Mouse (Mus musculus): ENCODE measurements around the gene Ggps1. TPM values are rescaled to one million over a fixed set of nuclear protein-coding genes. Genes with fewer than 3 reads are reported as not detected.
A peak's percentile ranks its signal among the peaks of the same experiment; 100 is the strongest.
"Not testable (repeated sequence)": the region's sequence is repeated elsewhere in the genome, so short reads cannot be mapped to it uniquely, and the experiment has no call there.

The Ggps1 gene
- polyA plus RNA-seq, 1 experiment from 2014 or later, result 32.2 TPM

DNA sequence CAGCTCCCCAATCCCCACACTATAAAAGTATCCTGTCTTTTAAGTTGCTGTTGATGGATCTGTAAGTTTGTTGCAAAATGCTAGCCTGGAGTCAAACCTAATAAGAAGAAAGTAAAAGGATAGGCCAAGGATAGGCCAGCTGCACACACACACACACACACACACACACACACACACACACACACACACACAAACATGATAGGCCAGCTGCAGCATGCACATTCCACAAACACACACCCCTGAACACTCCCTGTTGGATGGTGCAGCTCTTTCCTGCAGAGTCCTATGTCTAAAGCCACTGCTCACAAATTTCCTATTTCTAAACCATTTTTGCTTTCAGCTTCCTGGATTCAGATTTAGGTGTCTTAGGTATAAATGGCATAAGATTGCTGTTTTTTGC is 19.4 kb downstream of the Ggps1 start:
- ATAC-seq, result no peak
- TF ChIP-seq CTCF (IDR thresholded peaks at IDR 0.05; ENCODE audit: low read depth), result no peak
- Histone ChIP-seq H3K9ac (ENCODE audit: low read depth, low read length) (no peak overlapping the region), H3K36me3 (ENCODE audit: control insufficient read depth, insufficient read depth) (peaks cover 11% of the 10 kb centered on the region), H3K4me1 (replicated peaks; ENCODE audit: control insufficient read depth, insufficient read depth, low read length) (no peaks in the 10 kb centered on the region), H3K4me3 (ENCODE audit: low read depth, low read length) (no peak overlapping the region), H3K9me3 (ENCODE audit: control insufficient read depth) (no peaks in the 10 kb centered on the region), H3K27ac (ENCODE audit: low read depth, low read length) (no peak overlapping the region), H3K4me2 (replicated peaks; ENCODE audit: low read depth) (no peak overlapping the region), H3K27me3 (replicated peaks; ENCODE audit: control insufficient read depth, insufficient read depth, low read length) (no peaks in the 10 kb centered on the region)

- no peaks in the 10 kb centered on the region for H3K9me3 ChIP-seq (ENCODE audit: control insufficient read depth)
- no peaks in the 10 kb centered on the region for H3K27me3 ChIP-seq (replicated peaks; ENCODE audit: control insufficient read depth, insufficient read depth, low read length)
- peak; percentile 53 for ATAC-seq
- WGBS, result 6% methylated on average over 5 of the region's 5 CpGs
- no peaks in the 10 kb centered on the region for H3K36me3 ChIP-seq (ENCODE audit: control insufficient read depth, insufficient read depth)
- H3K9ac ChIP-seq (ENCODE audit: low read depth, low read length), result peak overlapping the region; percentile 59; the same call in 1 of the 2 replicates
- H3K4me3 ChIP-seq (ENCODE audit: low read depth, low read length), result peak overlapping the region; percentile 55
- peak overlapping the region; percentile 90 for H3K4me2 ChIP-seq (replicated peaks; ENCODE audit: low read depth)
- no peaks in the 10 kb centered on the region for H3K4me1 ChIP-seq (replicated peaks; ENCODE audit: control insufficient read depth, insufficient read depth, low read length)
- H3K27ac ChIP-seq (ENCODE audit: low read depth, low read length), result peak overlapping the region; percentile 92; the same call in 1 of the 2 replicates
- no peak for TF ChIP-seq CTCF (IDR thresholded peaks at IDR 0.05; ENCODE audit: low read depth)
Observed at GRCm38 (mm10) chr13:14040186-14040585, 23.1 kb downstream of the Ggps1 start.

DNA sequence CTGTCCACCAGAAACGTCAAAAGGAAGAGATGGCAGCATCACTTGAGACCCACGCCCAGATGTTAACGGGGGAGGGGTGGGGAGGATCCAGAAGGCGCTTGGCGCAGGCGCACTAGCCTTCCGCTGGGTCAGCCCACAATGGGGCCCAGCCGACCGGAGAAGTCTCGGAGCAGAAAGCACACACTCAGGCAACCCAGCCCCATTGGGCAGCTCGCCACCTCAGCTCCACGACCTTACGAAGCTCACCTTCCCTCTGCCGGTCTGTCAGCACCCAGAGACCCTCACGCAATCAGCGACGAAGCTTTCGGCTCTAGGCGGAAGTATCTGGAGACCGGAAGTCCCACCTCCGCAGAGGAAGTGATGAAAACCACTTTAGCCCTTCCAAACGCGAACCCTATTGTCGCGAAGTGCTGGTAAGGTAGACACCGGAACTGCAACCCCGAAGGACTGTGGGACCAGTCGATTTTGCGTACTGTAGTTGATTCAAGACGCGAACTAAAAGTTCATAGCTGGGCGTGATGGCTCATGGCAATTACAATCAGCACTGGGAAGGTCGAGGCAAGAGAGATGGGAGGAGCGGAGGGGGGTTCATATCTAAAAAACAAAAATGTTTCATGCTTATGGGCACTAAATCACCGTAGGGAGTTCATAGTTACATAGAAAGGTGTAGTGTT is 23.9 kb downstream of the Ggps1 start, which contains the start of gene Tbce:
Tbce (minus strand) TSS at position 347 of the 674 bp plus-strand sequence.
- peak within 1 kb of the TSS; percentile 55 for H3K4me3 ChIP-seq (ENCODE audit: low read depth, low read length)
- H3K9ac ChIP-seq (ENCODE audit: low read depth, low read length), result peak within 1 kb of the TSS; percentile 59
- H3K36me3 ChIP-seq (ENCODE audit: control insufficient read depth, insufficient read depth), result no peaks in the 10 kb centered on the region
- no peaks in the 10 kb centered on the region for H3K27me3 ChIP-seq (replicated peaks; ENCODE audit: control insufficient read depth, insufficient read depth, low read length)
- WGBS, result under 1% methylated on average over 35 of the region's 35 CpGs
- peak; percentile 94 for ATAC-seq
- peak within 1 kb of the TSS; percentile 92 for H3K27ac ChIP-seq (ENCODE audit: low read depth, low read length)
- H3K4me2 ChIP-seq (replicated peaks; ENCODE audit: low read depth), result peak within 1 kb of the TSS; percentile 90
- no peaks in the 10 kb centered on the region for H3K9me3 ChIP-seq (ENCODE audit: control insufficient read depth)
- no peaks in the 10 kb centered on the region for H3K4me1 ChIP-seq (replicated peaks; ENCODE audit: control insufficient read depth, insufficient read depth, low read length)
- peak; percentile 14; the same call in 1 of the 2 replicates for TF ChIP-seq CTCF (IDR thresholded peaks at IDR 0.05; ENCODE audit: low read depth)

DNA sequence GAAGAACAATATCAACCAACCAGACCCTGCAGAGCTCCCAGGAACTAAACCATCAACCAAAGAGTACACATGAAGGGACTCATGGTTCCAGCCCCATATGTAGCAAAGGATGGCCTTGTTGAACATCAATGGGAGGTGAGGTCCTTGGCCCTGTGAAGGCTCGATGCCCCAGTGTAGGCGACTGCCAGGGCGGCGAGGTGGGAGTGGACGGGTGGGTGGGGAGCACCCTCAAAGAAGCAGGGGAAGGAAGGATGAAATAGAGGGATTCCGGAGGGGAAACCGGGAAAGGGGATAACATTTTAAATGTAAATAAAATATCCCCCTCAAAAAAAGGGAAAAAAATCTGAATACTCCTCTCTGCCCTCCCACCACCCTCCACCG is 24.4 kb downstream of the Ggps1 start:
- Histone ChIP-seq H3K27me3 (replicated peaks; ENCODE audit: control insufficient read depth, insufficient read depth, low read length) (no peaks in the 10 kb centered on the region), H3K4me1 (replicated peaks; ENCODE audit: control insufficient read depth, insufficient read depth, low read length) (no peaks in the 10 kb centered on the region; the same call in 1 of the 2 replicates), H3K9me3 (ENCODE audit: control insufficient read depth) (no peaks in the 10 kb centered on the region), H3K36me3 (ENCODE audit: control insufficient read depth, insufficient read depth) (no peaks in the 10 kb centered on the region), H3K4me2 (replicated peaks; ENCODE audit: low read depth) (peak overlapping the region; percentile 90), H3K27ac (ENCODE audit: low read depth, low read length) (peak overlapping the region; percentile 92), H3K9ac (ENCODE audit: low read depth, low read length) (peak overlapping the region; percentile 59), H3K4me3 (ENCODE audit: low read depth, low read length) (peak overlapping the region; percentile 55)
- no peak; the same call in 1 of the 2 replicates for ATAC-seq
- WGBS, result 3% methylated on average over 8 of the region's 8 CpGs
- no peak for TF ChIP-seq CTCF (IDR thresholded peaks at IDR 0.05; ENCODE audit: low read depth)

GRCm38 (mm10) chr13:14035875-14036630 is 27.2 kb downstream of the Ggps1 start:
- 91% methylated on average over 11 of the region's 11 CpGs for WGBS
- Histone ChIP-seq H3K9ac (ENCODE audit: low read depth, low read length) (no peak overlapping the region), H3K27ac (ENCODE audit: low read depth, low read length) (no peak overlapping the region), H3K36me3 (ENCODE audit: control insufficient read depth, insufficient read depth) (no peaks in the 10 kb centered on the region), H3K4me1 (replicated peaks; ENCODE audit: control insufficient read depth, insufficient read depth, low read length) (no peaks in the 10 kb centered on the region; the same call in 1 of the 2 replicates), H3K4me2 (replicated peaks; ENCODE audit: low read depth) (no peak overlapping the region), H3K27me3 (replicated peaks; ENCODE audit: control insufficient read depth, insufficient read depth, low read length) (no peaks in the 10 kb centered on the region), H3K9me3 (ENCODE audit: control insufficient read depth) (no peaks in the 10 kb centered on the region), H3K4me3 (ENCODE audit: low read depth, low read length) (no peak overlapping the region)
- no peak for TF ChIP-seq CTCF (IDR thresholded peaks at IDR 0.05; ENCODE audit: low read depth)
- ATAC-seq, result no peak

DNA sequence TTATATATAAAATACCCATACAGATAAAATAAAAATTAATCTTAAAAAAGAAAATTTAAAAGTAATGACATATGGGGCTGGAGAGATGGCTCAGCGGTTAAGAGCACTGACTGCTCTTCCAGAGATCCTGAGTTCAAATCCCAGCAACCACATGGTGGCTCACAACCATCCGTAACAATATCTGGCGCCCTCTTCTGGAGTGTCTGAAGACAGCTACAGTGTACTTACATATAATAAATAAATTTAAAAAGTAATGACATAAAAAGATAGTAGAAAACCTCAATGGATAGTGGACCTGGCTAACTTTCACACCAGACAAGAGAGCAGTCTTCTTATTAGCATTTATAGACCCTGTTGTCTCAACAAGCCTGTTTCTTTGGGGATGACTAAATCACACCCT is 27.9 kb downstream of the Ggps1 start:
- not testable (repeated sequence) for H3K4me1 ChIP-seq (replicated peaks; ENCODE audit: control insufficient read depth, insufficient read depth, low read length); H3K4me3 ChIP-seq (ENCODE audit: low read depth, low read length); ATAC-seq; H3K36me3 ChIP-seq (ENCODE audit: control insufficient read depth, insufficient read depth); H3K27ac ChIP-seq (ENCODE audit: low read depth, low read length); H3K4me2 ChIP-seq (replicated peaks; ENCODE audit: low read depth); H3K27me3 ChIP-seq (replicated peaks; ENCODE audit: control insufficient read depth, insufficient read depth, low read length); H3K9ac ChIP-seq (ENCODE audit: low read depth, low read length); H3K9me3 ChIP-seq (ENCODE audit: control insufficient read depth)
- TF ChIP-seq CTCF (IDR thresholded peaks at IDR 0.05; ENCODE audit: low read depth), result 0 out of 2 replicates have a peak, but pooled peaks have one; percentile 13
- 87% methylated on average over 3 of the region's 3 CpGs for WGBS
